In genomic region chr3:95015891-95016531, GRCm38 (mm10) we compare ENCODE assay signal across 7 mouse cellular contexts. TPM values are rescaled to one million over a fixed set of nuclear protein-coding genes. Genes with fewer than 3 reads are reported as not detected.
DNase-seq lines count a peak whose midpoint lies in the region; ATAC-seq lines count a peak whose summit lies in the region.

No protein-coding gene starts in this region.

- WGBS in intestine, embryonic 16.5 days, result under 1% methylated on average over 40 of the region's 40 CpGs
- WGBS in midbrain, embryonic 11.5 days, result under 1% methylated on average over 40 of the region's 40 CpGs

- H3K9ac ChIP-seq in intestine, embryonic 16.5 days (ENCODE audit: low read depth, low read length), result peak overlapping the region; percentile 69
- peak overlapping the region; percentile 74 for H3K9ac ChIP-seq in midbrain, embryonic 11.5 days (ENCODE audit: low read length)

- peak; percentile 85 for ATAC-seq in intestine, embryonic 16.5 days
- peak; percentile 62 for ATAC-seq in midbrain, embryonic 11.5 days (ENCODE audit: low FRiP score)

- peaks cover 10% of the 10 kb centered on the region; the same call in 1 of the 2 replicates for H3K4me1 ChIP-seq in intestine, embryonic 16.5 days (ENCODE audit: control insufficient read depth, insufficient read depth, low read length)
- peaks cover 20% of the 10 kb centered on the region for H3K4me1 ChIP-seq in midbrain, embryonic 11.5 days (ENCODE audit: control insufficient read depth, insufficient read depth, low read length)

- H3K27me3 ChIP-seq in intestine, embryonic 16.5 days (replicated peaks; ENCODE audit: control insufficient read depth, insufficient read depth, low read length), result no peaks in the 10 kb centered on the region
- H3K27me3 ChIP-seq in midbrain, embryonic 11.5 days (ENCODE audit: control insufficient read depth, insufficient read depth, low read length), result no peaks in the 10 kb centered on the region

- peak overlapping the region; percentile 76 for H3K4me3 ChIP-seq in intestine, embryonic 16.5 days (ENCODE audit: low read length)
- peak overlapping the region; percentile 90 for H3K4me3 ChIP-seq in midbrain, embryonic 11.5 days (ENCODE audit: low read depth, low read length)

- H3K36me3 ChIP-seq in intestine, embryonic 16.5 days (ENCODE audit: control insufficient read depth, insufficient read depth, low read length), result peaks cover 8% of the 10 kb centered on the region; the same call in 1 of the 2 replicates
- peaks cover 10% of the 10 kb centered on the region for H3K36me3 ChIP-seq in midbrain, embryonic 11.5 days (ENCODE audit: control insufficient read depth, insufficient read depth, low read length)

- peak; percentile 95 for DNase-seq in adrenal gland, adult 8-10 months
- peak; percentile 90 for DNase-seq in embryo, embryonic 9.5 days (ENCODE audit: extremely low spot score)
- peak; percentile 73 to 89 for DNase-seq in gastrocnemius, postnatal 4 days (ENCODE audit: low spot score in 2 of 2)
- peak; percentile 92 to 94 for DNase-seq in left cerebral cortex, postnatal 36 days (ENCODE audit: low spot score in 2 of 2)
- DNase-seq in midbrain, embryonic 11.5 days (ENCODE audit: low spot score, missing footprints), result peak; percentile 98
- DNase-seq in skeletal muscle tissue, adult 2 months (ENCODE audit: low read depth, low spot score), result peak; percentile 92

- intact Hi-C loops in left cerebral cortex, postnatal 36 days (cut with DNase I), result no loop called here

- no peaks in the 10 kb centered on the region for H3K9me3 ChIP-seq in intestine, embryonic 16.5 days (ENCODE audit: control insufficient read depth, low read length)
- no peaks in the 10 kb centered on the region for H3K9me3 ChIP-seq in midbrain, embryonic 11.5 days (ENCODE audit: control insufficient read depth, low read length)

- H3K27ac ChIP-seq in intestine, embryonic 16.5 days (ENCODE audit: low read length), result peak overlapping the region; percentile 92
- H3K27ac ChIP-seq in midbrain, embryonic 11.5 days (ENCODE audit: low read depth, low read length), result peak overlapping the region; percentile 91

- peak overlapping the region; percentile 84 for H3K4me2 ChIP-seq in intestine, embryonic 16.5 days (ENCODE audit: low read depth, low read length)
- H3K4me2 ChIP-seq in midbrain, embryonic 11.5 days, result peak overlapping the region; percentile 93

RNA-seq across cellular contexts. Expression of gene Zfp687, which starts 0.8 kb away (rescaled TPM):
- total RNA-seq in adrenal gland, adult 8-10 months (2022), result 10 to 100 TPM; 33.8 to 57.6 (median 46.8) TPM
- 10 to 100 TPM; 29.6 to 34.7 TPM for total RNA-seq in gastrocnemius, postnatal 4 days (2021)
- 16.9 and 17.6 TPM in 2 replicates for polyA plus RNA-seq in intestine, embryonic 16.5 days (2015; fragmentation: Nextera tagmentation; extraction: Ambion mirVana)
- total RNA-seq in left cerebral cortex, postnatal 36 days (2021), result 10 to 100 TPM; 24.0 to 26.1 TPM
- polyA plus RNA-seq in midbrain, embryonic 11.5 days (2014; fragmentation: Nextera tagmentation; extraction: Ambion mirVana), result 24.1 and 29.7 TPM in 2 replicates

RNA-seq across cellular contexts. Expression of gene Psmd4, which starts 26.4 kb away (rescaled TPM):
- total RNA-seq in adrenal gland, adult 8-10 months (2022), result 100 to 1,000 TPM; 219 to 265 (median 258) TPM
- total RNA-seq in gastrocnemius, postnatal 4 days (2021), result 100 to 1,000 TPM; 175 to 200 TPM
- 196 and 226 TPM in 2 replicates for polyA plus RNA-seq in intestine, embryonic 16.5 days (2015; fragmentation: Nextera tagmentation; extraction: Ambion mirVana)
- 100 to 1,000 TPM; 143 to 149 TPM for total RNA-seq in left cerebral cortex, postnatal 36 days (2021)
- 300 and 316 TPM in 2 replicates for polyA plus RNA-seq in midbrain, embryonic 11.5 days (2014; fragmentation: Nextera tagmentation; extraction: Ambion mirVana)

RNA-seq across cellular contexts. Expression of gene Pi4kb, which starts 41.5 kb away (rescaled TPM):
- total RNA-seq in adrenal gland, adult 8-10 months (2022), result 10 to 100 TPM; 59.3 to 87.5 (median 74.9) TPM
- total RNA-seq in gastrocnemius, postnatal 4 days (2021), result 10 to 100 TPM; 47.5 to 49.3 TPM
- polyA plus RNA-seq in intestine, embryonic 16.5 days (2015; fragmentation: Nextera tagmentation; extraction: Ambion mirVana), result 21.7 and 22.9 TPM in 2 replicates
- total RNA-seq in left cerebral cortex, postnatal 36 days (2021), result 10 to 100 TPM; 55.4 to 57.1 TPM
- 20.2 and 21.2 TPM in 2 replicates for polyA plus RNA-seq in midbrain, embryonic 11.5 days (2014; fragmentation: Nextera tagmentation; extraction: Ambion mirVana)

Comparison
In these comparisons a context has a peak if more than half of its experiments do, and no peak if none do; other contexts are left out.
1. Peak in every context shown above with its lines: DNase-seq, ATAC-seq, H3K4me3 ChIP-seq and H3K27ac ChIP-seq.